8 mouse cellular contexts compared by ENCODE assay signal in the genomic region with DNA sequence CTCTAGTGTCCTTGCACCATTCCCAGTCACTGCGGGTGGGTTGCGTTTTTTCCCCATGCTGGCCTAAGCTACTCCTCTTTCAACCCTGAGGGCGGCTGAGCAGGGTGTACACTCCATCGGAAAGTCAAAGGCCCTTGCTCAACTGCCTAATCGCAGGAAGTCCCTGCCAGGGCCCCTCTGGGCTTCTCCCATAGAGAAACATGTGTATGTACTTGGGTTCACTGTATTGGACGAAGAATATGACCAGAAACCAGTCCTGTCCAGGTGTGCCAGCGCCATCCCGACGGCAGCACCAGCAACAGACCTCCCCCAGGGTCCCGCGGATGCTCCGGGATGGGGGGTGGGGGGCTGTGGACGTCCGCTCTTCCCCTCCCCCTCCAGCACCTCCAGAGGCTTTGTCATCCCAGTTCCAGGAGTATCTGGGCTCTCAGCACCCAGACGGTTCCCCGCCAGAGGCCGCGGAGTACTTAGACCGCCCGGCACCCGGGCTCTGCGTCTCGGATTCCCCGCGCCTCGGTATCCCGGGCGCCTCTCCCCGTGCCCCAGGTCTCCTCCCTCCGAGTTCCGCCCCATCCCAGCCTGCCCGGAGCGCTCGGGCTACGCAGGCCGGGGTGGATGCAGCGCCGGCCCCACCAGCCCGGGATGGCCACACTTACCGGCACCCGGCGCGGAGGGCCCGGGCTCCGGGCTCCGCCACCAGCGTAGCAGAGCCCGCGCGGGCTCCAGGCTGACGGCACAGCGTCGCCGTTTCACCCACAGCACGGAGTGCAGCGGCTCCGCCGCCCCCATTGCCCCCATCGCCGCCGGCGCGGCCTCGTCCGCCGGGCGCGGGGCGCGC. TPM values are rescaled to one million over a fixed set of nuclear protein-coding genes. Genes with fewer than 3 reads are reported as not detected.
DNase-seq lines count a peak whose midpoint lies in the region; ATAC-seq lines count a peak whose summit lies in the region.

No protein-coding gene starts in this region.

- under 1% methylated on average over 70 of the region's 70 CpGs for WGBS in intestine, embryonic 14.5 days
- under 1% methylated on average over 70 of the region's 70 CpGs for WGBS in liver, embryonic 16.5 days (ENCODE audit: insufficient replicate concordance)
- WGBS in neural tube, embryonic 11.5 days, result under 1% methylated on average over 57 of the region's 70 CpGs

- H3K27ac ChIP-seq in intestine, embryonic 14.5 days (ENCODE audit: low read depth), result peak overlapping the region; percentile 69
- H3K27ac ChIP-seq in liver, embryonic 16.5 days (ENCODE audit: low read length), result peak overlapping the region; percentile 75
- H3K27ac ChIP-seq in neural tube, embryonic 11.5 days (ENCODE audit: low read depth, low read length), result peak overlapping the region; percentile 65

- no peaks in the 10 kb centered on the region for H3K9me3 ChIP-seq in intestine, embryonic 14.5 days (ENCODE audit: control insufficient read depth, low read length)
- no peaks in the 10 kb centered on the region for H3K9me3 ChIP-seq in liver, embryonic 16.5 days (replicated peaks; ENCODE audit: control insufficient read depth, low read length)
- no peaks in the 10 kb centered on the region for H3K9me3 ChIP-seq in neural tube, embryonic 11.5 days (ENCODE audit: control insufficient read depth, low read length)

- H3K36me3 ChIP-seq in intestine, embryonic 14.5 days (ENCODE audit: control insufficient read depth, insufficient read depth, low read length), result no peaks in the 10 kb centered on the region
- H3K36me3 ChIP-seq in liver, embryonic 16.5 days (ENCODE audit: control insufficient read depth, insufficient read depth), result no peaks in the 10 kb centered on the region
- no peaks in the 10 kb centered on the region for H3K36me3 ChIP-seq in neural tube, embryonic 11.5 days (ENCODE audit: control insufficient read depth, insufficient read depth, low read length)

- peak; percentile 78 for DNase-seq in 3134 (ENCODE audit: extremely low read depth, insufficient read length, low spot score)
- peak; percentile 57 for DNase-seq in CD4-positive, CD25-positive, alpha-beta regulatory T cell, adult 2 months (ENCODE audit: low read depth, low spot score)
- DNase-seq in cerebellum, adult 9-10 months, result peak; percentile 70
- peak; percentile 62 for DNase-seq in gastrocnemius, postnatal 10 days
- peak; percentile 80 for DNase-seq in intestine, embryonic 14.5 days (ENCODE audit: low spot score)
- peak; percentile 65 for DNase-seq in neural tube, embryonic 11.5 days (ENCODE audit: low spot score)

- H3K27me3 ChIP-seq in intestine, embryonic 14.5 days (replicated peaks; ENCODE audit: control insufficient read depth, insufficient read depth, low read length), result no peaks in the 10 kb centered on the region
- peaks cover 21% of the 10 kb centered on the region for H3K27me3 ChIP-seq in liver, embryonic 16.5 days (ENCODE audit: control insufficient read depth, insufficient read depth, low read depth, low read length)
- no peaks in the 10 kb centered on the region for H3K27me3 ChIP-seq in neural tube, embryonic 11.5 days (ENCODE audit: control insufficient read depth, insufficient read depth, low read length)

- ATAC-seq in intestine, embryonic 14.5 days (replicated peaks; ENCODE audit: low FRiP score, low TSS enrichment, low read depth), result peak; percentile 48
- peak; percentile 22; the same call in 1 of the 2 replicates for ATAC-seq in liver, embryonic 16.5 days (ENCODE audit: low read depth)
- peak; percentile 27; the same call in 1 of the 2 replicates for ATAC-seq in neural tube, embryonic 11.5 days (ENCODE audit: insufficient read depth, low FRiP score, low TSS enrichment)
- ATAC-seq in erythroid progenitor cell, adult 5-6 weeks (replicated peaks; ENCODE audit: low FRiP score, poor library complexity, severe bottlenecking), result no peak

- H3K4me1 ChIP-seq in intestine, embryonic 14.5 days (replicated peaks; ENCODE audit: control insufficient read depth, insufficient read depth, low read length), result peaks cover 20% of the 10 kb centered on the region; the same call in 1 of the 2 replicates
- peaks cover 3% of the 10 kb centered on the region for H3K4me1 ChIP-seq in liver, embryonic 16.5 days (ENCODE audit: control insufficient read depth, low read depth, low read length)
- H3K4me1 ChIP-seq in neural tube, embryonic 11.5 days (ENCODE audit: control insufficient read depth, insufficient read depth, low read length), result peaks cover 24% of the 10 kb centered on the region; the same call in 1 of the 2 replicates

- H3K9ac ChIP-seq in intestine, embryonic 14.5 days (ENCODE audit: low read length), result peak overlapping the region; percentile 78
- H3K9ac ChIP-seq in liver, embryonic 16.5 days (ENCODE audit: low read depth, low read length), result peak overlapping the region; percentile 60
- peak overlapping the region; percentile 96 for H3K9ac ChIP-seq in neural tube, embryonic 11.5 days (ENCODE audit: low read length)

- H3K4me3 ChIP-seq in intestine, embryonic 14.5 days (ENCODE audit: low read depth, low read length), result peak overlapping the region; percentile 58
- H3K4me3 ChIP-seq in liver, embryonic 16.5 days (ENCODE audit: low read depth, low read length), result peak overlapping the region; percentile 67
- peak overlapping the region; percentile 80 for H3K4me3 ChIP-seq in neural tube, embryonic 11.5 days (ENCODE audit: low read depth, low read length)

- peak overlapping the region; percentile 80 for H3K4me2 ChIP-seq in intestine, embryonic 14.5 days (ENCODE audit: low read length)
- H3K4me2 ChIP-seq in liver, embryonic 16.5 days (ENCODE audit: low read depth, low read length), result peak overlapping the region; percentile 72
- H3K4me2 ChIP-seq in neural tube, embryonic 11.5 days (ENCODE audit: low read depth), result peak overlapping the region; percentile 90

RNA-seq across cellular contexts. Expression of gene Cerk, which starts 0.9 kb away (rescaled TPM):
- 1 to 10 TPM; 8.0 to 9.5 TPM for total RNA-seq in gastrocnemius, postnatal 10 days (2021)
- polyA plus RNA-seq in intestine, embryonic 14.5 days (2014; fragmentation: Nextera tagmentation; extraction: Ambion mirVana), result 11.5 and 11.7 TPM in 2 replicates
- polyA plus RNA-seq in liver, embryonic 16.5 days (2015; fragmentation: Nextera tagmentation; extraction: Ambion mirVana), result 4.7 and 4.8 TPM in 2 replicates
- polyA plus RNA-seq in neural tube, embryonic 11.5 days (2014; fragmentation: Nextera tagmentation; extraction: Ambion mirVana), result 21.4 and 26.8 TPM in 2 replicates
- total RNA-seq in erythroid progenitor cell, adult 5-6 weeks (2015; ENCODE audit: low replicate concordance), result 7.9 and 10.1 TPM in 2 replicates
- total RNA-seq in erythroid progenitor cell, adult 5-6 weeks (2017; ENCODE audit: low replicate concordance), result 5.5 and 10.0 TPM in 2 replicates

RNA-seq across cellular contexts. Expression of gene Tbc1d22a, which starts 29.2 kb away (rescaled TPM):
- 10 to 100 TPM; 12.2 to 15.3 TPM for total RNA-seq in gastrocnemius, postnatal 10 days (2021)
- 9.6 and 10.3 TPM in 2 replicates for polyA plus RNA-seq in intestine, embryonic 14.5 days (2014; fragmentation: Nextera tagmentation; extraction: Ambion mirVana)
- polyA plus RNA-seq in liver, embryonic 16.5 days (2015; fragmentation: Nextera tagmentation; extraction: Ambion mirVana), result 6.8 and 8.1 TPM in 2 replicates
- 9.9 TPM in 2 replicates for polyA plus RNA-seq in neural tube, embryonic 11.5 days (2014; fragmentation: Nextera tagmentation; extraction: Ambion mirVana)
- 7.6 and 9.2 TPM in 2 replicates for total RNA-seq in erythroid progenitor cell, adult 5-6 weeks (2015; ENCODE audit: low replicate concordance)
- total RNA-seq in erythroid progenitor cell, adult 5-6 weeks (2017; ENCODE audit: low replicate concordance), result 8.2 and 12.9 TPM in 2 replicates
